Mouse (Mus musculus): ENCODE measurements at regions not wholly inside any gene's neighbourhood (a gene's known extent, or its start where the extent isn't known, plus 50 kb on each side); places are given as distances from the start of the nearest gene placed in this dataset.

- Histone ChIP-seq H3K4me1 (no peaks in the 10 kb centered on the region), H3K4me3 (no peak overlapping the region), H3K4me2 (replicated peaks) (no peak overlapping the region), H3K9ac (replicated peaks) (no peak overlapping the region), H3K9me3 (no peaks in the 10 kb centered on the region), H3K27me3 (no peaks in the 10 kb centered on the region), H3K36me3 (no peaks in the 10 kb centered on the region), H3K27ac (replicated peaks) (no peak overlapping the region)
- 70% methylated on average over 2 of the region's 2 CpGs for WGBS
- ATAC-seq (ENCODE audit: low FRiP score, low read depth), result no peak
Measured at GRCm38 (mm10) chr12:90664436-90664835, 73.8 kb downstream of the Dio2 start.

GRCm38 (mm10) chr12:90645452-90645851, 92.8 kb downstream of the Dio2 start:
- H3K9ac ChIP-seq (replicated peaks), result no peak overlapping the region
- H3K4me2 ChIP-seq (replicated peaks), result no peak overlapping the region
- ATAC-seq (ENCODE audit: low FRiP score, low read depth), result no peak
- 81% methylated on average over 5 of the region's 5 CpGs for whole genome bisulfite sequencing
- H3K27ac ChIP-seq (replicated peaks), result no peak overlapping the region
- H3K4me3 ChIP-seq, result no peak overlapping the region
- H3K27me3 ChIP-seq, result no peaks in the 10 kb centered on the region
- H3K36me3 ChIP-seq, result no peaks in the 10 kb centered on the region
- no peaks in the 10 kb centered on the region for H3K9me3 ChIP-seq
- no peaks in the 10 kb centered on the region for H3K4me1 ChIP-seq

- H3K9ac ChIP-seq (replicated peaks), result no peak overlapping the region
- H3K9me3 ChIP-seq, result no peaks in the 10 kb centered on the region
- no peak for ATAC-seq (ENCODE audit: low FRiP score, low read depth)
- H3K36me3 ChIP-seq, result no peaks in the 10 kb centered on the region
- no peak overlapping the region for H3K4me3 ChIP-seq
- WGBS, result 44% methylated on average over 1 of the region's 1 CpGs
- H3K4me2 ChIP-seq (replicated peaks), result no peak overlapping the region
- no peak overlapping the region for H3K27ac ChIP-seq (replicated peaks)
- H3K4me1 ChIP-seq, result no peaks in the 10 kb centered on the region
- no peaks in the 10 kb centered on the region for H3K27me3 ChIP-seq
Measured at GRCm38 (mm10) chr12:90643891-90644290, 94.3 kb downstream of the Dio2 start.

- Histone ChIP-seq H3K36me3 (no peaks in the 10 kb centered on the region), H3K27ac (replicated peaks) (no peak overlapping the region), H3K27me3 (no peaks in the 10 kb centered on the region), H3K4me2 (replicated peaks) (no peak overlapping the region), H3K4me3 (no peak overlapping the region), H3K4me1 (no peaks in the 10 kb centered on the region), H3K9me3 (no peaks in the 10 kb centered on the region), H3K9ac (replicated peaks) (no peak overlapping the region)
- no peak for ATAC-seq (ENCODE audit: low FRiP score, low read depth)
Measured at GRCm38 (mm10) chr12:90624856-90625255, 113.4 kb downstream of the Dio2 start.

GRCm38 (mm10) chr12:90623426-90623825, 114.8 kb downstream of the Dio2 start:
- Histone ChIP-seq H3K9ac (replicated peaks) (no peak overlapping the region), H3K27ac (replicated peaks) (no peak overlapping the region), H3K27me3 (no peaks in the 10 kb centered on the region), H3K9me3 (no peaks in the 10 kb centered on the region), H3K4me2 (replicated peaks) (no peak overlapping the region), H3K36me3 (no peaks in the 10 kb centered on the region), H3K4me3 (no peak overlapping the region), H3K4me1 (no peaks in the 10 kb centered on the region)
- WGBS, result 76% methylated on average over 2 of the region's 2 CpGs
- no peak for ATAC-seq (ENCODE audit: low FRiP score, low read depth)

- no peaks in the 10 kb centered on the region for H3K27me3 ChIP-seq
- no peak overlapping the region for H3K4me2 ChIP-seq (replicated peaks)
- ATAC-seq (ENCODE audit: low FRiP score, low read depth), result no peak
- H3K27ac ChIP-seq (replicated peaks), result no peak overlapping the region
- no peaks in the 10 kb centered on the region for H3K36me3 ChIP-seq
- no peaks in the 10 kb centered on the region for H3K4me1 ChIP-seq
- 73% methylated on average over 2 of the region's 2 CpGs for WGBS
- no peaks in the 10 kb centered on the region for H3K9me3 ChIP-seq
- no peak overlapping the region for H3K9ac ChIP-seq (replicated peaks)
- no peak overlapping the region for H3K4me3 ChIP-seq
Measured at GRCm38 (mm10) chr12:90608810-90609209, 129.4 kb downstream of the Dio2 start.

- no peaks in the 10 kb centered on the region for H3K27me3 ChIP-seq
- no peak for ATAC-seq (ENCODE audit: low FRiP score, low read depth)
- H3K4me2 ChIP-seq (replicated peaks), result no peak overlapping the region
- WGBS, result 83% methylated on average over 6 of the region's 6 CpGs
- no peak overlapping the region for H3K9ac ChIP-seq (replicated peaks)
- H3K4me1 ChIP-seq, result no peaks in the 10 kb centered on the region
- H3K4me3 ChIP-seq, result no peak overlapping the region
- H3K36me3 ChIP-seq, result no peaks in the 10 kb centered on the region
- H3K27ac ChIP-seq (replicated peaks), result no peak overlapping the region
- H3K9me3 ChIP-seq, result no peaks in the 10 kb centered on the region
Measured at GRCm38 (mm10) chr12:90607894-90608293, 130.3 kb downstream of the Dio2 start.

GRCm38 (mm10) chr12:90580006-90580405, 158.2 kb downstream of the Dio2 start:
- H3K4me3 ChIP-seq, result no peak overlapping the region
- no peak for ATAC-seq (ENCODE audit: low FRiP score, low read depth)
- H3K27me3 ChIP-seq, result no peaks in the 10 kb centered on the region
- no peak overlapping the region for H3K4me2 ChIP-seq (replicated peaks)
- no peaks in the 10 kb centered on the region for H3K9me3 ChIP-seq
- 95% methylated on average over 3 of the region's 3 CpGs for WGBS
- no peak overlapping the region for H3K27ac ChIP-seq (replicated peaks)
- H3K36me3 ChIP-seq, result no peaks in the 10 kb centered on the region
- H3K4me1 ChIP-seq, result no peaks in the 10 kb centered on the region
- H3K9ac ChIP-seq (replicated peaks), result no peak overlapping the region

- no peak overlapping the region for H3K9ac ChIP-seq (replicated peaks)
- WGBS, result 53% methylated on average over 2 of the region's 2 CpGs
- no peak overlapping the region for H3K4me3 ChIP-seq
- no peaks in the 10 kb centered on the region for H3K27me3 ChIP-seq
- H3K4me1 ChIP-seq, result no peaks in the 10 kb centered on the region
- H3K27ac ChIP-seq (replicated peaks), result no peak overlapping the region
- H3K9me3 ChIP-seq, result no peaks in the 10 kb centered on the region
- no peak for ATAC-seq (ENCODE audit: low FRiP score, low read depth)
- H3K36me3 ChIP-seq, result no peaks in the 10 kb centered on the region
- H3K4me2 ChIP-seq (replicated peaks), result no peak overlapping the region
Measured at GRCm38 (mm10) chr12:90576103-90576502, 162.1 kb downstream of the Dio2 start.

- H3K27ac ChIP-seq (replicated peaks), result no peak overlapping the region
- no peaks in the 10 kb centered on the region for H3K9me3 ChIP-seq
- no peaks in the 10 kb centered on the region for H3K4me1 ChIP-seq
- ATAC-seq (ENCODE audit: low FRiP score, low read depth), result no peak
- no peak overlapping the region for H3K4me3 ChIP-seq
- 80% methylated on average over 5 of the region's 5 CpGs for WGBS
- H3K9ac ChIP-seq (replicated peaks), result no peak overlapping the region
- no peaks in the 10 kb centered on the region for H3K27me3 ChIP-seq
- H3K4me2 ChIP-seq (replicated peaks), result no peak overlapping the region
- H3K36me3 ChIP-seq, result no peaks in the 10 kb centered on the region
Measured at GRCm38 (mm10) chr12:90571907-90572306, 166.3 kb downstream of the Dio2 start.

- Histone ChIP-seq H3K36me3 (no peaks in the 10 kb centered on the region), H3K4me3 (no peak overlapping the region), H3K9ac (replicated peaks) (no peak overlapping the region), H3K9me3 (no peaks in the 10 kb centered on the region), H3K4me2 (replicated peaks) (no peak overlapping the region), H3K27ac (replicated peaks) (no peak overlapping the region), H3K4me1 (no peaks in the 10 kb centered on the region), H3K27me3 (no peaks in the 10 kb centered on the region)
- 8% methylated on average over 2 of the region's 2 CpGs for WGBS
- no peak for ATAC-seq (ENCODE audit: low FRiP score, low read depth)
Measured at GRCm38 (mm10) chr12:90571506-90571905, 166.7 kb downstream of the Dio2 start.

- 84% methylated on average over 6 of the region's 6 CpGs for WGBS
- Histone ChIP-seq H3K27ac (replicated peaks) (no peak overlapping the region), H3K9ac (replicated peaks) (no peak overlapping the region), H3K27me3 (no peaks in the 10 kb centered on the region), H3K4me1 (no peaks in the 10 kb centered on the region), H3K4me3 (no peak overlapping the region), H3K9me3 (no peaks in the 10 kb centered on the region), H3K36me3 (no peaks in the 10 kb centered on the region), H3K4me2 (replicated peaks) (no peak overlapping the region)
- no peak for ATAC-seq (ENCODE audit: low FRiP score, low read depth)
Measured at GRCm38 (mm10) chr12:90566349-90566748, 171.9 kb downstream of the Dio2 start.

GRCm38 (mm10) chr12:90565051-90565450, 173.2 kb downstream of the Dio2 start:
- no peak overlapping the region for H3K4me2 ChIP-seq (replicated peaks)
- ATAC-seq (ENCODE audit: low FRiP score, low read depth), result no peak
- no peaks in the 10 kb centered on the region for H3K9me3 ChIP-seq
- no peak overlapping the region for H3K4me3 ChIP-seq
- no peak overlapping the region for H3K9ac ChIP-seq (replicated peaks)
- 81% methylated on average over 3 of the region's 3 CpGs for WGBS
- no peak overlapping the region for H3K27ac ChIP-seq (replicated peaks)
- H3K27me3 ChIP-seq, result no peaks in the 10 kb centered on the region
- H3K36me3 ChIP-seq, result no peaks in the 10 kb centered on the region
- no peaks in the 10 kb centered on the region for H3K4me1 ChIP-seq

Measured in midbrain, embryonic 12.5 days (tissue).